Comparison of ENCODE assay signal across 18 mouse cellular contexts in genomic region chr13:113950131-113950530, GRCm38 (mm10).
DNase-seq lines count a peak whose midpoint lies in the region; ATAC-seq and TF ChIP-seq lines count a peak whose summit lies in the region.
"Had no signal": no experiment of that assay in that cellular context is flagged by ENCODE, and none has a peak within 500 bp of the region (broad histone marks: within the 10 kb centered on the region; RNA-seq: fewer than 3 reads in every experiment).

No protein-coding gene starts in this region.

- peak; percentile 89 for DNase-seq in heart, adult 11 months
- no peak for DNase-seq in heart, postnatal 4 days
- peak; percentile 58 for DNase-seq in kidney, postnatal 0 days (ENCODE audit: low spot score)
- no peak for DNase-seq in kidney, adult 8-10 months
- DNase-seq in lung, postnatal 10 days = peak; percentile 11
- no peak for DNase-seq in lung, adult 18-20 months
- DNase-seq in layer of hippocampus, adult 2 months (ENCODE audit: low spot score in 2 of 2) = no peak
- DNase-seq: cerebellum, postnatal 14 days; layer of hippocampus, adult 9-11 months; lung, postnatal 4 days; retina, postnatal 1 day had no signal

- H3K27ac ChIP-seq in kidney, postnatal 0 days = no peak overlapping the region
- no peak overlapping the region for H3K27ac ChIP-seq in layer of hippocampus, adult 2 months
- H3K27ac ChIP-seq: forebrain, embryonic 15.5 days; hindbrain, embryonic 12.5 days had no signal

- no peak overlapping the region for H3K9ac ChIP-seq in kidney, postnatal 0 days (ENCODE audit: low read depth, low read length)
- H3K9ac ChIP-seq: forebrain, embryonic 15.5 days; hindbrain, embryonic 12.5 days had no signal

- H3K4me3 ChIP-seq in kidney, postnatal 0 days (replicated peaks; ENCODE audit: low read depth, low read length) = no peak overlapping the region
- no peak overlapping the region for H3K4me3 ChIP-seq in layer of hippocampus, adult 2 months
- H3K4me3 ChIP-seq: erythroblast, embryonic 14.5 days; forebrain, embryonic 15.5 days; hindbrain, embryonic 12.5 days had no signal

- no peak for TF ChIP-seq CTCF in kidney, postnatal 0 days (IDR thresholded peaks at IDR 0.05; ENCODE audit: low read depth)
- TF ChIP-seq CTCF in layer of hippocampus, adult 2 months (conservative IDR thresholded peaks at IDR 0.05) = no peak

- H3K9me3 ChIP-seq in kidney, postnatal 0 days (replicated peaks; ENCODE audit: low read length) = no peaks in the 10 kb centered on the region
- H3K9me3 ChIP-seq: forebrain, embryonic 15.5 days; hindbrain, embryonic 12.5 days had no signal

- no peak overlapping the region for H3K4me2 ChIP-seq in kidney, postnatal 0 days (ENCODE audit: low read length)
- H3K4me2 ChIP-seq: forebrain, embryonic 15.5 days; hindbrain, embryonic 12.5 days; liver, embryonic 11.5 days; midbrain, embryonic 11.5 days had no signal

- H3K4me1 ChIP-seq in kidney, postnatal 0 days (replicated peaks; ENCODE audit: insufficient read depth, low read length) = peaks cover 3% of the 10 kb centered on the region; the same call in 1 of the 2 replicates
- H3K4me1 ChIP-seq: hindbrain, embryonic 12.5 days had no signal

- ATAC-seq in kidney, postnatal 0 days (replicated peaks; ENCODE audit: low FRiP score, low read depth) = no peak
- ATAC-seq: CD4-positive, CD25-positive, alpha-beta regulatory T cell, adult 4 months; forebrain, embryonic 15.5 days; intestine, embryonic 16.5 days had no signal

- H3K36me3 ChIP-seq in kidney, postnatal 0 days (ENCODE audit: insufficient read depth, low read length) = no peaks in the 10 kb centered on the region
- H3K36me3 ChIP-seq: forebrain, embryonic 15.5 days; hindbrain, embryonic 12.5 days had no signal

- no peaks in the 10 kb centered on the region for H3K27me3 ChIP-seq in kidney, postnatal 0 days (ENCODE audit: insufficient read depth, low read length)
- H3K27me3 ChIP-seq: forebrain, embryonic 15.5 days; hindbrain, embryonic 12.5 days had no signal

- WGBS in kidney, postnatal 0 days = 56% methylated on average over 6 of the region's 6 CpGs

Comparison
In these comparisons a context has a peak if more than half of its experiments do, and no peak if none do; other contexts are left out.
1. DNase-seq: peak in heart, adult 11 months (single experiment), kidney, postnatal 0 days (single experiment) and lung, postnatal 10 days (single experiment); none in heart, postnatal 4 days (single experiment), kidney, adult 8-10 months (0 of 2), lung, adult 18-20 months (0 of 2) and layer of hippocampus, adult 2 months (0 of 2).